ENCODE assay signal across 10 mouse cellular contexts in genomic region chr17:13684256-13684655, GRCm38 (mm10).
DNase-seq lines count a peak whose midpoint lies in the region; ATAC-seq and TF ChIP-seq lines count a peak whose summit lies in the region.
"Had no signal": no experiment of that assay in that cellular context is flagged by ENCODE, and none has a peak within 500 bp of the region (broad histone marks: within the 10 kb centered on the region; RNA-seq: fewer than 3 reads in every experiment).

No protein-coding gene starts in this region.

- no peak overlapping the region for H3K9ac ChIP-seq in hindbrain, embryonic 13.5 days
- no peak overlapping the region for H3K9ac ChIP-seq in midbrain, embryonic 16.5 days (ENCODE audit: low read depth, low read length)
- no peak overlapping the region for H3K9ac ChIP-seq in midbrain, postnatal 0 days (replicated peaks; ENCODE audit: low read length, poor library complexity, severe bottlenecking)
- no peak overlapping the region for H3K9ac ChIP-seq in intestine, embryonic 14.5 days (ENCODE audit: low read length)
- no peak overlapping the region for H3K9ac ChIP-seq in stomach, embryonic 14.5 days (replicated peaks; ENCODE audit: low read depth, low read length)
- H3K9ac ChIP-seq: liver, embryonic 14.5 days had no signal

- H3K27me3 ChIP-seq in hindbrain, embryonic 10.5 days (ENCODE audit: insufficient read depth, poor library complexity, severe bottlenecking) = no peaks in the 10 kb centered on the region
- no peaks in the 10 kb centered on the region for H3K27me3 ChIP-seq in hindbrain, embryonic 13.5 days
- no peaks in the 10 kb centered on the region for H3K27me3 ChIP-seq in midbrain, embryonic 16.5 days (ENCODE audit: control insufficient read depth, insufficient read depth, low read depth, low read length)
- H3K27me3 ChIP-seq in midbrain, postnatal 0 days (ENCODE audit: insufficient read depth, low read length) = no peaks in the 10 kb centered on the region
- no peaks in the 10 kb centered on the region for H3K27me3 ChIP-seq in intestine, embryonic 14.5 days (replicated peaks; ENCODE audit: control insufficient read depth, insufficient read depth, low read length)
- no peaks in the 10 kb centered on the region for H3K27me3 ChIP-seq in stomach, embryonic 14.5 days (ENCODE audit: control insufficient read depth, insufficient read depth, low read length)

- no peaks in the 10 kb centered on the region for H3K36me3 ChIP-seq in hindbrain, embryonic 10.5 days
- H3K36me3 ChIP-seq in hindbrain, embryonic 13.5 days = no peaks in the 10 kb centered on the region
- H3K36me3 ChIP-seq in midbrain, embryonic 16.5 days (ENCODE audit: control insufficient read depth, insufficient read depth, low read length) = no peaks in the 10 kb centered on the region
- no peaks in the 10 kb centered on the region for H3K36me3 ChIP-seq in midbrain, postnatal 0 days (ENCODE audit: insufficient read depth, low read length)
- H3K36me3 ChIP-seq in intestine, embryonic 14.5 days (ENCODE audit: control insufficient read depth, insufficient read depth, low read length) = no peaks in the 10 kb centered on the region
- no peaks in the 10 kb centered on the region for H3K36me3 ChIP-seq in stomach, embryonic 14.5 days (ENCODE audit: control insufficient read depth, insufficient read depth, low read length)

- H3K4me3 ChIP-seq in hindbrain, embryonic 10.5 days = no peak overlapping the region
- no peak overlapping the region for H3K4me3 ChIP-seq in hindbrain, embryonic 13.5 days
- H3K4me3 ChIP-seq in midbrain, embryonic 16.5 days (ENCODE audit: low read depth, low read length) = no peak overlapping the region
- no peak overlapping the region for H3K4me3 ChIP-seq in midbrain, postnatal 0 days (ENCODE audit: low read depth, low read length)
- H3K4me3 ChIP-seq in intestine, embryonic 14.5 days (ENCODE audit: low read depth, low read length) = no peak overlapping the region
- H3K4me3 ChIP-seq in stomach, embryonic 14.5 days (ENCODE audit: low read depth, low read length) = no peak overlapping the region

- 0 out of 2 replicates have a peak, but pooled peaks cover 3% of the 10 kb centered on the region for H3K9me3 ChIP-seq in hindbrain, embryonic 10.5 days
- H3K9me3 ChIP-seq in hindbrain, embryonic 13.5 days = no peaks in the 10 kb centered on the region
- no peaks in the 10 kb centered on the region for H3K9me3 ChIP-seq in midbrain, embryonic 16.5 days (replicated peaks; ENCODE audit: control insufficient read depth, low read length, poor library complexity, severe bottlenecking)
- no peaks in the 10 kb centered on the region for H3K9me3 ChIP-seq in midbrain, postnatal 0 days (ENCODE audit: low read length)
- H3K9me3 ChIP-seq in intestine, embryonic 14.5 days (ENCODE audit: control insufficient read depth, low read length) = no peaks in the 10 kb centered on the region
- H3K9me3 ChIP-seq in stomach, embryonic 14.5 days (ENCODE audit: control insufficient read depth, low read depth, low read length) = no peaks in the 10 kb centered on the region

- peak overlapping the region; percentile 88; the same call in 1 of the 2 replicates for H3K27ac ChIP-seq in hindbrain, embryonic 10.5 days
- H3K27ac ChIP-seq in hindbrain, embryonic 13.5 days = no peak overlapping the region
- 0 out of 2 replicates have a peak overlapping the region, but pooled peaks have one; percentile 31 for H3K27ac ChIP-seq in midbrain, embryonic 16.5 days (ENCODE audit: low read length)
- no peak overlapping the region for H3K27ac ChIP-seq in midbrain, postnatal 0 days (ENCODE audit: low read depth, low read length)
- peak overlapping the region; percentile 90 for H3K27ac ChIP-seq in intestine, embryonic 14.5 days (ENCODE audit: low read depth)
- H3K27ac ChIP-seq in stomach, embryonic 14.5 days (ENCODE audit: low read length) = peak overlapping the region; percentile 94; the same call in 1 of the 2 replicates
- H3K27ac ChIP-seq: liver, embryonic 14.5 days had no signal

- peaks cover 72% of the 10 kb centered on the region for H3K4me1 ChIP-seq in hindbrain, embryonic 10.5 days (replicated peaks)
- H3K4me1 ChIP-seq in hindbrain, embryonic 13.5 days (replicated peaks) = peaks cover 54% of the 10 kb centered on the region
- peaks cover 6% of the 10 kb centered on the region for H3K4me1 ChIP-seq in midbrain, embryonic 16.5 days (ENCODE audit: control insufficient read depth, insufficient read depth, low read length)
- H3K4me1 ChIP-seq in midbrain, postnatal 0 days (ENCODE audit: insufficient read depth, low read length) = 0 out of 2 replicates have a peak, but pooled peaks cover 9% of the 10 kb centered on the region
- H3K4me1 ChIP-seq in intestine, embryonic 14.5 days (replicated peaks; ENCODE audit: control insufficient read depth, insufficient read depth, low read length) = peaks cover 9% of the 10 kb centered on the region; the same call in 1 of the 2 replicates
- H3K4me1 ChIP-seq in stomach, embryonic 14.5 days (ENCODE audit: control insufficient read depth, insufficient read depth, low read length) = peaks cover 15% of the 10 kb centered on the region

- no peak for TF ChIP-seq CTCF in midbrain, postnatal 0 days (IDR thresholded peaks at IDR 0.05)

- WGBS in hindbrain, embryonic 10.5 days = 37% methylated on average over 7 of the region's 7 CpGs
- 65% methylated on average over 7 of the region's 7 CpGs for WGBS in hindbrain, embryonic 13.5 days
- 60% methylated on average over 7 of the region's 7 CpGs for WGBS in midbrain, embryonic 16.5 days
- WGBS in midbrain, postnatal 0 days = 64% methylated on average over 7 of the region's 7 CpGs
- WGBS in intestine, embryonic 14.5 days = 61% methylated on average over 7 of the region's 7 CpGs
- 59% methylated on average over 7 of the region's 7 CpGs for WGBS in stomach, embryonic 14.5 days

- no peak overlapping the region for H3K4me2 ChIP-seq in hindbrain, embryonic 13.5 days
- no peak overlapping the region for H3K4me2 ChIP-seq in midbrain, embryonic 16.5 days (ENCODE audit: low read length)
- H3K4me2 ChIP-seq in midbrain, postnatal 0 days (ENCODE audit: low read depth, low read length, poor library complexity, severe bottlenecking) = no peak overlapping the region
- peak overlapping the region; percentile 41; the same call in 1 of the 2 replicates for H3K4me2 ChIP-seq in intestine, embryonic 14.5 days (ENCODE audit: low read length)
- 0 out of 2 replicates have a peak overlapping the region, but pooled peaks have one; percentile 46 for H3K4me2 ChIP-seq in stomach, embryonic 14.5 days (replicated peaks; ENCODE audit: low read depth, low read length)

- ATAC-seq in hindbrain, embryonic 13.5 days (ENCODE audit: low FRiP score) = no peak
- no peak for ATAC-seq in midbrain, embryonic 16.5 days
- ATAC-seq in midbrain, postnatal 0 days (ENCODE audit: low FRiP score) = no peak
- ATAC-seq in intestine, embryonic 14.5 days (replicated peaks; ENCODE audit: low FRiP score, low TSS enrichment, low read depth) = no peak; the same call in 1 of the 2 replicates
- ATAC-seq in stomach, embryonic 14.5 days (ENCODE audit: insufficient number of reproducible peaks, insufficient read depth, low FRiP score, low read depth) = no peak

- DNase-seq in hindbrain, embryonic 10.5 days (ENCODE audit: low spot score) = no peak
- no peak for DNase-seq in midbrain, postnatal 0 days (ENCODE audit: low spot score)
- no peak for DNase-seq in intestine, embryonic 14.5 days (ENCODE audit: low spot score)
- DNase-seq in urinary bladder, postnatal 4 days (ENCODE audit: low spot score in 2 of 2) = no peak
- DNase-seq in spleen, postnatal 14 days (ENCODE audit: low spot score in 2 of 2) = no peak
- DNase-seq: cerebellum, postnatal 36 days had no signal

Comparison
In these comparisons a context has a peak if more than half of its experiments do, and no peak if none do; other contexts are left out.
1. H3K27ac ChIP-seq: peak in hindbrain, embryonic 10.5 days (single experiment), midbrain, embryonic 16.5 days (single experiment), intestine, embryonic 14.5 days (single experiment) and stomach, embryonic 14.5 days (single experiment); none in hindbrain, embryonic 13.5 days (single experiment) and midbrain, postnatal 0 days (single experiment).
2. H3K4me2 ChIP-seq: peak in intestine, embryonic 14.5 days (single experiment) and stomach, embryonic 14.5 days (single experiment); none in hindbrain, embryonic 13.5 days (single experiment), midbrain, embryonic 16.5 days (single experiment) and midbrain, postnatal 0 days (single experiment).